Mouse (Mus musculus): ENCODE data around the gene Sf1. TPM values are rescaled to one million over a fixed set of nuclear protein-coding genes. Genes with fewer than 3 reads are reported as not detected.

Sf1 gene
- polyA plus RNA-seq, 1 experiment from 2014 or later: 89.2 TPM

- peaks cover 35% of the 10 kb centered on the region for H3K4me1 ChIP-seq
- peak overlapping the region; percentile 75 for H3K4me3 ChIP-seq
- 59% methylated on average over 9 of the region's 9 CpGs for WGBS
- peak overlapping the region; percentile 83 for H3K27ac ChIP-seq (replicated peaks)
- H3K36me3 ChIP-seq: peaks cover 24% of the 10 kb centered on the region
- no peak for ATAC-seq (ENCODE audit: extremely low read depth, insufficient number of reproducible peaks, low FRiP score, low TSS enrichment)
- H3K4me2 ChIP-seq: peak overlapping the region; percentile 84
- no peaks in the 10 kb centered on the region for H3K27me3 ChIP-seq (replicated peaks)
- no peaks in the 10 kb centered on the region for H3K9me3 ChIP-seq
- peak overlapping the region; percentile 71 for H3K9ac ChIP-seq
Observed at GRCm38 (mm10) chr19:6333761-6334595, 29.5 kb upstream of the Sf1 start.

GRCm38 (mm10) chr19:6334673-6335457, 28.6 kb upstream of the Sf1 start, which contains the start of gene Men1:
Gene Men1 (plus strand): TSS chr19:6334979.
- Histone ChIP-seq H3K27me3 (replicated peaks) (no peaks in the 10 kb centered on the region), H3K9me3 (no peaks in the 10 kb centered on the region)
- WGBS: under 1% methylated on average over 42 of the region's 43 CpGs

GRCm38 (mm10) chr19:6335458-6335827, 28.0 kb upstream of the Sf1 start:
- Histone ChIP-seq H3K27ac (replicated peaks) (peak overlapping the region; percentile 64), H3K9me3 (no peaks in the 10 kb centered on the region), H3K9ac (peak overlapping the region; percentile 90), H3K36me3 (peaks cover 39% of the 10 kb centered on the region), H3K27me3 (replicated peaks) (no peaks in the 10 kb centered on the region), H3K4me1 (peaks cover 48% of the 10 kb centered on the region), H3K4me2 (peak overlapping the region; percentile 84), H3K4me3 (peak overlapping the region; percentile 75)
- 0 out of 2 replicates have a peak, but pooled peaks have one; percentile 26 for ATAC-seq (ENCODE audit: extremely low read depth, insufficient number of reproducible peaks, low FRiP score, low TSS enrichment)
- WGBS: under 1% methylated on average over 25 of the region's 25 CpGs

More at GRCm38 (mm10) chr19:6334673-6335457, 28.6 kb upstream of the Sf1 start, which contains the start of gene Men1:
- Histone ChIP-seq H3K4me1 (peaks cover 42% of the 10 kb centered on the region), H3K9ac (peak within 1 kb of the TSS; percentile 90), H3K4me2 (peak within 1 kb of the TSS; percentile 84), H3K36me3 (peaks cover 33% of the 10 kb centered on the region), H3K27ac (replicated peaks) (peak within 1 kb of the TSS; percentile 83), H3K4me3 (peak within 1 kb of the TSS; percentile 75)
- ATAC-seq (ENCODE audit: extremely low read depth, insufficient number of reproducible peaks, low FRiP score, low TSS enrichment): peak; percentile 84

- no peak for ATAC-seq (ENCODE audit: extremely low read depth, insufficient number of reproducible peaks, low FRiP score, low TSS enrichment)
- 98% methylated on average over 10 of the region's 10 CpGs for WGBS
Observed at GRCm38 (mm10) chr19:6336920-6337319, 26.6 kb upstream of the Sf1 start.

GRCm38 (mm10) chr19:6338171-6338570, 25.3 kb upstream of the Sf1 start:
- WGBS: 90% methylated on average over 7 of the region's 7 CpGs
- peaks cover 60% of the 10 kb centered on the region for H3K4me1 ChIP-seq
- H3K36me3 ChIP-seq: peaks cover 39% of the 10 kb centered on the region
- ATAC-seq (ENCODE audit: extremely low read depth, insufficient number of reproducible peaks, low FRiP score, low TSS enrichment): no peak
- H3K9ac ChIP-seq: no peak overlapping the region
- H3K9me3 ChIP-seq: no peaks in the 10 kb centered on the region
- no peak overlapping the region for H3K4me3 ChIP-seq
- H3K27me3 ChIP-seq (replicated peaks): no peaks in the 10 kb centered on the region
- H3K27ac ChIP-seq (replicated peaks): no peak overlapping the region
- no peak overlapping the region for H3K4me2 ChIP-seq

More at GRCm38 (mm10) chr19:6336920-6337319, 26.6 kb upstream of the Sf1 start:
- Histone ChIP-seq H3K27ac (replicated peaks) (no peak overlapping the region), H3K36me3 (peaks cover 39% of the 10 kb centered on the region), H3K9me3 (no peaks in the 10 kb centered on the region), H3K27me3 (replicated peaks) (no peaks in the 10 kb centered on the region), H3K4me2 (peak overlapping the region; percentile 84), H3K9ac (peak overlapping the region; percentile 90), H3K4me3 (peak overlapping the region; percentile 75), H3K4me1 (peaks cover 53% of the 10 kb centered on the region)

GRCm38 (mm10) chr19:6338716-6339115, 24.8 kb upstream of the Sf1 start:
- Histone ChIP-seq H3K4me1 (peaks cover 60% of the 10 kb centered on the region), H3K9ac (no peak overlapping the region), H3K9me3 (no peaks in the 10 kb centered on the region), H3K36me3 (peaks cover 40% of the 10 kb centered on the region), H3K27ac (replicated peaks) (no peak overlapping the region), H3K4me2 (no peak overlapping the region), H3K27me3 (replicated peaks) (no peaks in the 10 kb centered on the region), H3K4me3 (no peak overlapping the region)
- ATAC-seq (ENCODE audit: extremely low read depth, insufficient number of reproducible peaks, low FRiP score, low TSS enrichment): no peak
- 89% methylated on average over 11 of the region's 11 CpGs for WGBS

GRCm38 (mm10) chr19:6339191-6339590, 24.3 kb upstream of the Sf1 start:
- H3K9me3 ChIP-seq: no peaks in the 10 kb centered on the region
- H3K27me3 ChIP-seq (replicated peaks): no peaks in the 10 kb centered on the region
- peaks cover 56% of the 10 kb centered on the region for H3K4me1 ChIP-seq
- no peak for ATAC-seq (ENCODE audit: extremely low read depth, insufficient number of reproducible peaks, low FRiP score, low TSS enrichment)
- peaks cover 44% of the 10 kb centered on the region for H3K36me3 ChIP-seq
- H3K9ac ChIP-seq: no peak overlapping the region
- no peak overlapping the region for H3K4me3 ChIP-seq
- H3K4me2 ChIP-seq: no peak overlapping the region
- 92% methylated on average over 6 of the region's 6 CpGs for WGBS
- H3K27ac ChIP-seq (replicated peaks): no peak overlapping the region

- Histone ChIP-seq H3K9me3 (no peaks in the 10 kb centered on the region), H3K4me1 (peaks cover 53% of the 10 kb centered on the region), H3K27ac (replicated peaks) (peak overlapping the region; percentile 73), H3K4me2 (peak overlapping the region; percentile 97), H3K9ac (peak overlapping the region; percentile 90; the same call in 1 of the 2 replicates), H3K27me3 (replicated peaks) (no peaks in the 10 kb centered on the region), H3K4me3 (peak overlapping the region; percentile 75), H3K36me3 (peaks cover 51% of the 10 kb centered on the region)
- ATAC-seq (ENCODE audit: extremely low read depth, insufficient number of reproducible peaks, low FRiP score, low TSS enrichment): no peak
- 67% methylated on average over 15 of the region's 15 CpGs for WGBS
Observed at GRCm38 (mm10) chr19:6339890-6340504, 23.5 kb upstream of the Sf1 start.

- peaks cover 59% of the 10 kb centered on the region for H3K36me3 ChIP-seq
- H3K9ac ChIP-seq: peak within 1 kb of the TSS; percentile 90
- peak within 1 kb of the TSS; percentile 73 for H3K27ac ChIP-seq (replicated peaks)
- ATAC-seq (ENCODE audit: extremely low read depth, insufficient number of reproducible peaks, low FRiP score, low TSS enrichment): peak; percentile 89
- H3K4me3 ChIP-seq: peak within 1 kb of the TSS; percentile 75
- peak within 1 kb of the TSS; percentile 97 for H3K4me2 ChIP-seq
- no peaks in the 10 kb centered on the region for H3K9me3 ChIP-seq
- no peaks in the 10 kb centered on the region for H3K27me3 ChIP-seq (replicated peaks)
- 4% methylated on average over 64 of the region's 72 CpGs for WGBS
- peaks cover 51% of the 10 kb centered on the region for H3K4me1 ChIP-seq
Observed at GRCm38 (mm10) chr19:6340524-6341452, 22.7 kb upstream of the Sf1 start, which contains the start of gene Map4k2. Gene Map4k2 (plus strand): TSS chr19:6341135.

- Histone ChIP-seq H3K27ac (replicated peaks) (peak overlapping the region; percentile 73), H3K4me2 (peak overlapping the region; percentile 97), H3K4me3 (peak overlapping the region; percentile 75), H3K36me3 (peaks cover 66% of the 10 kb centered on the region), H3K9ac (peak overlapping the region; percentile 90), H3K4me1 (peaks cover 46% of the 10 kb centered on the region), H3K27me3 (replicated peaks) (no peaks in the 10 kb centered on the region), H3K9me3 (no peaks in the 10 kb centered on the region)
- ATAC-seq (ENCODE audit: extremely low read depth, insufficient number of reproducible peaks, low FRiP score, low TSS enrichment): peak; percentile 33; the same call in 1 of the 2 replicates
- WGBS: 9% methylated on average over 23 of the region's 23 CpGs
Observed at GRCm38 (mm10) chr19:6341453-6342077, 21.9 kb upstream of the Sf1 start.
